Mouse (Mus musculus): ENCODE measurements around the gene 1700012B07Rik. TPM values are rescaled to one million over a fixed set of nuclear protein-coding genes. Genes with fewer than 3 reads are reported as not detected.

1700012B07Rik gene
- total RNA-seq (2012; rRNA removed) (not detected in 2 replicates), polyA plus RNA-seq (2012; ENCODE audit: insufficient read depth in 1 of 2, insufficient read length in 2 of 2, low read depth in 1 of 2, low replicate concordance in 2 of 2, missing spikeins in 1 of 2) (not detected)

- no peak for DNase-seq (ENCODE audit: low read depth, low spot score)
- no peaks in the 10 kb centered on the region for H3K4me1 ChIP-seq (ENCODE audit: control insufficient read depth in 1 of 2, insufficient read depth in 2 of 2, low read length in 2 of 2)
- H3K4me3 ChIP-seq (ENCODE audit: control insufficient read depth in 1 of 2, insufficient read depth in 1 of 2, low read depth in 2 of 2, low read length in 2 of 2): no peak within 1 kb of the TSS
- H3K27me3 ChIP-seq (ENCODE audit: control insufficient read depth in 1 of 2, insufficient read depth in 2 of 2, low read length in 2 of 2): peaks cover 0 to 4% of the 10 kb centered on the region in 2 experiments; a peak in 2 of 4 replicates
- no peaks in the 10 kb centered on the region for H3K36me3 ChIP-seq (ENCODE audit: control insufficient read depth in 1 of 2, insufficient read depth in 2 of 2, low read length in 2 of 2)
- no peaks in the 10 kb centered on the region for H3K9me3 ChIP-seq (replicated peaks; ENCODE audit: insufficient read depth, low read length)
- H3K27ac ChIP-seq (ENCODE audit: control insufficient read depth, low read depth, low read length): no peak within 1 kb of the TSS
- no peaks in the 10 kb centered on the region for H3K79me2 ChIP-seq (ENCODE audit: control insufficient read depth, insufficient read depth, low read length, poor library complexity)
- TF ChIP-seq CHD1 (IDR thresholded peaks at IDR 0.05; ENCODE audit: low read depth, low read length): no peak
- TF ChIP-seq POLR2AphosphoS2 (IDR thresholded peaks at IDR 0.05; ENCODE audit: low read length): no peak
- TF ChIP-seq ZC3H11A (IDR thresholded peaks at IDR 0.05; ENCODE audit: low read depth, low read length): no peak
- no peak for TF ChIP-seq GABPA (IDR thresholded peaks at IDR 0.05; ENCODE audit: low read depth, low read length)
- TF ChIP-seq MYC (IDR thresholded peaks at IDR 0.05; ENCODE audit: low read depth, low read length): no peak
- TF ChIP-seq TBP (IDR thresholded peaks at IDR 0.05; ENCODE audit: low read depth, low read length): no peak
- TF ChIP-seq SMC3 (IDR thresholded peaks at IDR 0.05; ENCODE audit: low read depth, low read length): no peak
- TF ChIP-seq MAFK (IDR thresholded peaks at IDR 0.05; ENCODE audit: borderline replicate concordance, low read depth, low read length): no peak
- TF ChIP-seq ZMIZ1 (IDR thresholded peaks at IDR 0.05; ENCODE audit: low read depth, low read length): no peak
- no peak for TF ChIP-seq JUND (IDR thresholded peaks at IDR 0.05; ENCODE audit: low read depth, low read length)
- TF ChIP-seq RCOR1 (IDR thresholded peaks at IDR 0.05; ENCODE audit: low read depth, low read length): no peak
- no peak for TF ChIP-seq BHLHE40 (IDR thresholded peaks at IDR 0.05; ENCODE audit: borderline replicate concordance, low read depth, low read length)
- TF ChIP-seq MXI1 (IDR thresholded peaks at IDR 0.05; ENCODE audit: low read depth, low read length): no peak
- H3K9ac ChIP-seq (ENCODE audit: control insufficient read depth, low read depth, low read length, poor library complexity, severe bottlenecking): no peak within 1 kb of the TSS
Observed at GRCm38 (mm10) chr11:109827946-109828345, at the start of gene 1700012B07Rik. Gene 1700012B07Rik, minus strand, starts transcription at chr11:109828046.

GRCm38 (mm10) chr11:109876767-109877166, 48.9 kb upstream of the 1700012B07Rik start:
- DNase-seq (ENCODE audit: low read depth, low spot score): no peak
- Histone ChIP-seq H3K36me3 (ENCODE audit: control insufficient read depth in 1 of 2, insufficient read depth in 2 of 2, low read length in 2 of 2) (peaks cover 0 to 31% of the 10 kb centered on the region in 2 experiments; a peak in 2 of 4 replicates), H3K4me1 (ENCODE audit: control insufficient read depth in 1 of 2, insufficient read depth in 2 of 2, low read length in 2 of 2) (peaks cover 11 to 29% of the 10 kb centered on the region in 2 experiments), H3K27me3 (ENCODE audit: control insufficient read depth in 1 of 2, insufficient read depth in 2 of 2, low read length in 2 of 2) (no peaks in the 10 kb centered on the region), H3K9me3 (replicated peaks; ENCODE audit: insufficient read depth, low read length) (no peaks in the 10 kb centered on the region), H3K79me2 (ENCODE audit: control insufficient read depth, insufficient read depth, low read length, poor library complexity) (no peaks in the 10 kb centered on the region), H3K27ac (ENCODE audit: control insufficient read depth, low read depth, low read length) (no peak overlapping the region), H3K4me3 (ENCODE audit: control insufficient read depth in 1 of 2, insufficient read depth in 1 of 2, low read depth in 2 of 2, low read length in 2 of 2) (no peak overlapping the region), H3K9ac (ENCODE audit: control insufficient read depth, low read depth, low read length, poor library complexity, severe bottlenecking) (no peak overlapping the region)
- TF ChIP-seq GATA1 (IDR thresholded peaks at IDR 0.05; ENCODE audit: low read depth, low read length) (no peak), KAT2A (conservative IDR thresholded peaks at IDR 0.05; ENCODE audit: low read depth, low read length) (no peak), POLR2AphosphoS5 (IDR thresholded peaks at IDR 0.05; ENCODE audit: borderline replicate concordance, low read depth, low read length) (no peak), RCOR1 (IDR thresholded peaks at IDR 0.05; ENCODE audit: low read depth, low read length) (no peak), MYB (IDR thresholded peaks at IDR 0.05; ENCODE audit: low read depth, low read length) (no peak), ZNF384 (IDR thresholded peaks at IDR 0.05; ENCODE audit: low read depth, low read length) (no peak), RAD21 (IDR thresholded peaks at IDR 0.05; ENCODE audit: low read depth, low read length) (no peak), CHD2 (IDR thresholded peaks at IDR 0.05; ENCODE audit: low read length) (no peak), MAX (IDR thresholded peaks at IDR 0.05; ENCODE audit: low read length) (no peak), MXI1 (IDR thresholded peaks at IDR 0.05; ENCODE audit: low read depth, low read length) (no peak), MEF2A (IDR thresholded peaks at IDR 0.05; ENCODE audit: extremely low read depth, insufficient replicate concordance, low read depth, low read length, poor library complexity, severe bottlenecking) (no peak), ETS1 (IDR thresholded peaks at IDR 0.05; ENCODE audit: low read depth, low read length) (no peak), EP300 (IDR thresholded peaks at IDR 0.05; ENCODE audit: low read depth in 1 of 2, low read length in 2 of 2) (no peak), ZMIZ1 (IDR thresholded peaks at IDR 0.05; ENCODE audit: low read depth, low read length) (no peak), NRF1 (IDR thresholded peaks at IDR 0.05; ENCODE audit: insufficient read depth, low read depth, low read length, poor library complexity, severe bottlenecking) (no peak), UBTF (IDR thresholded peaks at IDR 0.05; ENCODE audit: borderline replicate concordance, insufficient read depth, low read depth, low read length) (no peak), CHD1 (IDR thresholded peaks at IDR 0.05; ENCODE audit: low read depth, low read length) (no peak), NELFE (IDR thresholded peaks at IDR 0.05; ENCODE audit: low read depth, low read length) (no peak), HCFC1 (IDR thresholded peaks at IDR 0.05; ENCODE audit: low read depth, low read length) (no peak), USF1 (IDR thresholded peaks at IDR 0.05; ENCODE audit: low read depth, low read length) (no peak)
